Mouse (Mus musculus) spleen, embryonic (tissue): Measurements from ENCODE around the gene Gtpbp8.

Experiments
- CTCF ChIA-PET: fragments of 350-600 bp; sonication (Branson Sonifier 250); formaldehyde crosslinking; loops from one replicate; lab custom pipeline; 2022; lab: Charles Lee

Gene Gtpbp8

GRCm38 (mm10) chr16:44690501-44690900 is 55.7 kb downstream of the Gtpbp8 start:
- CTCF ChIA-PET: no interaction called here

GRCm38 (mm10) chr16:44688507-44688906 is 57.7 kb downstream of the Gtpbp8 start:
- CTCF ChIA-PET: no interaction called here

- CTCF ChIA-PET: no interaction called here
These were observed 58.3 kb downstream of the Gtpbp8 start for GRCm38 (mm10) chr16:44687719-44688420.

GRCm38 (mm10) chr16:44686991-44687718 is 59.0 kb downstream of the Gtpbp8 start:
- CTCF ChIA-PET: no interaction called here
